Mouse (Mus musculus) CH12.LX (cell line): ENCODE measurements around the gene Hmox1.

ENCODE experiments used
- CTCF ChIP-seq, 2 experiments: IDR thresholded peaks in 1 of 2; conservative IDR thresholded peaks in 1 of 2; 2 replicates each; pipeline ENCODE4 v1.5.1; 2011 to 2012; ENCODE audit warnings: low read depth in 2 of 2, low read length in 2 of 2, improper control_type of control experiment in 1 of 2, inconsistent platforms in 1 of 2, mild to moderate bottlenecking in 1 of 2, moderate library complexity in 1 of 2
- EP300 ChIP-seq: IDR thresholded peaks from 2 replicates; pipeline ENCODE4 v1.6.1; 2011; ENCODE audit warnings: low read length, improper control_type of control experiment
- HCFC1 ChIP-seq: IDR thresholded peaks from 2 replicates; pipeline ENCODE4 v1.6.1; 2012; ENCODE audit warnings: low read depth, mild to moderate bottlenecking, inconsistent platforms, low read length, improper control_type of control experiment
- KAT2A ChIP-seq: IDR thresholded peaks from 2 replicates; pipeline ENCODE4 v1.6.1; 2012; ENCODE audit warnings: low read length, improper control_type of control experiment, inconsistent platforms; ENCODE audit not compliant: insufficient replicate concordance
- MXI1 ChIP-seq: IDR thresholded peaks from 2 replicates; pipeline ENCODE4 v1.6.1; 2011; ENCODE audit warnings: mild to moderate bottlenecking, low read depth, low read length, improper control_type of control experiment
- NELFE ChIP-seq: IDR thresholded peaks from 2 replicates; pipeline ENCODE4 v1.6.1; 2011; ENCODE audit warnings: low read depth, low read length, improper control_type of control experiment
- POLR2A ChIP-seq: IDR thresholded peaks from 2 replicates; pipeline ENCODE4 v1.6.1; 2011; ENCODE audit warnings: low read depth, mild to moderate bottlenecking, improper control_type of control experiment, low read length
- ZNF384 ChIP-seq: IDR thresholded peaks from 2 replicates; pipeline ENCODE4 v1.6.1; 2012; ENCODE audit warnings: low read depth, low read length, improper control_type of control experiment, inconsistent platforms

GRCm38 (mm10) chr8:75136256-75136655 lies 42.8 kb downstream of the Hmox1 start:
- TF ChIP-seq CTCF (conservative IDR thresholded peaks at IDR 0.05 in 1 of 2, IDR thresholded peaks at IDR 0.05 in 1 of 2; ENCODE audit: low read depth in 2 of 2, low read length in 2 of 2) (no peak), POLR2A (no peak), HCFC1 (no peak), EP300 (no peak), KAT2A (no peak), NELFE (no peak), ZNF384 (no peak), MXI1 (no peak)
